Mouse (Mus musculus) spleen, embryonic (tissue): ENCODE measurements around the gene Rnf10.

ENCODE experiments used
- CTCF ChIA-PET: fragments of 350-600 bp; sonication (Branson Sonifier 250); formaldehyde crosslinking; loops from one replicate; lab custom pipeline; 2022; lab: Charles Lee

The Rnf10 gene

GRCm38 (mm10) chr5:115237803-115238728 is 34.6 kb downstream of the Rnf10 start:
- CTCF ChIA-PET, result no interaction called here

- CTCF ChIA-PET, result interaction anchor here (0.5 to 1.4 kb wide), 2 partner anchors 11 to 74 kb away, joined by 3 read pairs; no protein-coding TSS in a partner anchor
Measured at GRCm38 (mm10) chr5:115235786-115236263, 36.9 kb downstream of the Rnf10 start, which contains the start of gene Pop5. Gene Pop5, plus strand, starts transcription at chr5:115235836.

GRCm38 (mm10) chr5:115235323-115235771 is 37.4 kb downstream of the Rnf10 start:
- CTCF ChIA-PET, result interaction anchor here (0.5 to 1.4 kb wide), 2 partner anchors 11 to 74 kb away, joined by 3 read pairs; no protein-coding TSS in a partner anchor

GRCm38 (mm10) chr5:115234519-115234918 is 38.2 kb downstream of the Rnf10 start:
- CTCF ChIA-PET, result no interaction called here

GRCm38 (mm10) chr5:115233031-115233780 is 39.5 kb downstream of the Rnf10 start:
- CTCF ChIA-PET, result no interaction called here

- CTCF ChIA-PET, result no interaction called here
Measured at GRCm38 (mm10) chr5:115232516-115232915, 40.2 kb downstream of the Rnf10 start.

GRCm38 (mm10) chr5:115231552-115232120 is 41.1 kb downstream of the Rnf10 start:
- CTCF ChIA-PET, result interaction anchor here (0.7 to 1.2 kb wide), 2 partner anchors 9 to 13 kb away, joined by 3 read pairs; no protein-coding TSS in a partner anchor

- CTCF ChIA-PET, result interaction anchor here (0.7 to 1.2 kb wide), 2 partner anchors 9 to 13 kb away, joined by 3 read pairs; no protein-coding TSS in a partner anchor
Measured at GRCm38 (mm10) chr5:115230830-115231551, 41.7 kb downstream of the Rnf10 start.

- CTCF ChIA-PET, result interaction anchor here (0.5 to 1.3 kb wide), 2 partner anchors 9 to 34 kb away, joined by 3 to 8 read pairs; no protein-coding TSS in a partner anchor
Measured at GRCm38 (mm10) chr5:115222485-115222884, 50.2 kb downstream of the Rnf10 start.

- CTCF ChIA-PET, result interaction anchor here (0.6 kb wide), 1 partner anchor 10 kb away, joined by 4 read pairs; no protein-coding TSS in a partner anchor
Measured at GRCm38 (mm10) chr5:115220931-115221640, 51.6 kb downstream of the Rnf10 start.

DNA sequence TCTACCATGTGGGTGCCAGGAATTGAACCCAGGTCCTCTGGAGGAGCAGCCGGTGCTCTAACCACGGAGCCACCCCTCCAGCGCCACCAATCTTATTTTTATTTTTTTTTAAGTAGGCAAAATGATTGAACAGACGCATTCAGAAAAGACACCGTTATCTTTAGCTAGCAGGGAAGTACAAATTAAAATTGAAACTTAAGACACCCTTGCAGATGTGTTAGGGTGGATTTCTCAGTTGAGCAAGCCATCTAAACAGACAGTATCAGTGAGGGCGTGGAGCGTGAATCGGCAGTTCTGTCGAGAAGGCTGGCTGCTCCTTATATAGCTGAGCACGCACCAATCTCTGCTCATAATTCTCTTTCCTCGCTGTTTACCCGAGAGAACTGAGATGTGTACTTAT is 54.7 kb downstream of the Rnf10 start:
- CTCF ChIA-PET, result interaction anchor here (1.0 kb wide), 1 partner anchor 13 kb away, joined by 3 read pairs; no protein-coding TSS in a partner anchor

- CTCF ChIA-PET, result no interaction called here
Measured at GRCm38 (mm10) chr5:115215273-115216185, 57.2 kb downstream of the Rnf10 start.

- CTCF ChIA-PET, result no interaction called here
Measured at GRCm38 (mm10) chr5:115214864-115215263, 57.8 kb downstream of the Rnf10 start.

DNA sequence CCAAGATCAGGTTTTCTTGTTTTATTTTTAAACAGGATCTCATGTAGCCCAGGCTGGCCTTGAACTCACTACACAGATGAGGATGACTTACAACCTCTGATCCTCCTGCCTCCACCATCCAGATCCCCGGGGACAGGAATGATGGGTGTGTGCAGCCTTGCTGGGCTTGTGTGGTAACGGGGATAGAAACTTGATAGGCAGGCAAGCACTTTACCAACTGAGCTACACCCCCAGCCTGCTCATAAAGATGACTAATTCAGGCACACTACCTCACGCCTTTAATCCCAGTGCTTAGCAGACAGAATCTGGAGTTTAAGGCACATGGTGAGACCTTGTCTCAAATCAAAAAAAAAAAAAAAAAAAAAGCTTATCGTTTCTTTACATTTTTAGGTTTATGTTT is 59.8 kb downstream of the Rnf10 start:
- CTCF ChIA-PET, result no interaction called here

GRCm38 (mm10) chr5:115212451-115212850 is 60.2 kb downstream of the Rnf10 start:
- CTCF ChIA-PET, result no interaction called here

DNA sequence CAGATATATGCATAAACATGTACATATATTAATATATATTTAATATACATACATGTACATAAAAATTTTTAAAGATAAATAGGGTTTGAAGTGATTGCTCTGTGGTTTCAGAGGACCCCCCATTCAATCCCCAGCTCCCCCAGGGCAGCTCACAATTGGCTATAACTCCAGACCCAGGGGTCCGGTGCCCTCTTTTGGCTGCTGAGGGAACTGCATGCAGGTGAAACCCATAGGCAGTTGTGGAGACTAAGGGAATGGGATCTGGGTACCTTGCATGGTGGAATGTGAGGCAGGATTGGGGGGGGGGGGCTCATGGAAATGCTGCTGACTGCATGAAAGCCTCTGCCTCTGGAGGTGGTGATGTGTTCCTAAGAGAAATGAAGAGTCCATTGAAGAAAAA is 62.3 kb downstream of the Rnf10 start:
- CTCF ChIA-PET, result interaction anchor here (0.6 to 0.7 kb wide), 4 partner anchors 12 to 563 kb away, joined by 4 to 18 read pairs (median 10); no protein-coding TSS in a partner anchor

DNA sequence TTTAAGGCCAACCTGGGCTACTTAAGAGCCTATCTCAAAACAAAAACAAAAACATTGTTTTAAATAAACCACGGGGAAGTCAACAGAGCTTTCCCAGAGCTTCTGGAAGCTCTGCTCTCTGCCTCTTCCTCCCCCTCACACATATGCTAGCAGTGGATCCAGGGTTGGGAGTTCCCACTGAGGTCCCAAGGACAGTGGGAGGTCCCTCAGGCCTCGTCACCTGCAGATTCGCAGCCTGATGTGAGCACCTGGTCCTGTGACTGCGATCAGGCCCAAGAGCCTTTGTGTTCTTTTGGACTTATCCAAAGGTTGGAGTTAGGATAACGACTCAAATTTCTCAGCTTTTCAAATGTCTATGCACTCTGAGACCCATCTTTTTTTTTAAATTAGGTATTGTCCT is 64.1 kb downstream of the Rnf10 start:
- CTCF ChIA-PET, result interaction anchor here (0.6 kb wide), 1 partner anchor 254 kb away, joined by 11 read pairs; no protein-coding TSS in a partner anchor

GRCm38 (mm10) chr5:115207892-115208291 is 64.8 kb downstream of the Rnf10 start:
- CTCF ChIA-PET, result interaction anchor here (0.6 to 0.7 kb wide), 2 partner anchors 76 to 254 kb away, joined by 9 to 11 read pairs; no protein-coding TSS in a partner anchor
